Mouse (Mus musculus): ENCODE measurements around the gene Atp2b2. TPM values are rescaled to one million over a fixed set of nuclear protein-coding genes. Genes with fewer than 3 reads are reported as not detected.

Atp2b2 gene
- total RNA-seq, 1 experiment: 0.67 TPM

GRCm38 (mm10) chr6:113939442-113939841 lies 103.0 kb downstream of the Atp2b2 start:
- H3K9ac ChIP-seq (ENCODE audit: insufficient read depth, low read depth, low read length, poor library complexity, severe bottlenecking): no peak overlapping the region
- H3K36me3 ChIP-seq (ENCODE audit: control insufficient read depth, insufficient read depth, low read length, poor library complexity, severe bottlenecking): no peaks in the 10 kb centered on the region
- H3K27ac ChIP-seq (ENCODE audit: insufficient read depth, low read depth, low read length, poor library complexity, severe bottlenecking): no peak overlapping the region
- no peak overlapping the region for H3K4me3 ChIP-seq (ENCODE audit: insufficient read depth in 1 of 2, low read depth in 1 of 2, low read length in 2 of 2, poor library complexity in 1 of 2, severe bottlenecking in 1 of 2)
- no peaks in the 10 kb centered on the region for H3K9me3 ChIP-seq (ENCODE audit: control insufficient read depth, insufficient read depth, low read depth, low read length)
- TF ChIP-seq MAFK (IDR thresholded peaks at IDR 0.05; ENCODE audit: insufficient read depth, low read depth, low read length) (no peak), ZNF384 (IDR thresholded peaks at IDR 0.05; ENCODE audit: low read depth, low read length) (no peak), ZC3H11A (IDR thresholded peaks at IDR 0.05; ENCODE audit: borderline replicate concordance, low read depth, low read length) (no peak), CHD2 (IDR thresholded peaks at IDR 0.05; ENCODE audit: low read depth, low read length) (no peak), HCFC1 (IDR thresholded peaks at IDR 0.05; ENCODE audit: borderline replicate concordance, insufficient read depth, low read length) (no peak)
- in situ Hi-C loops (cut with MboI; ENCODE audit: low sequenced_read_pairs in 2 of 2, unreplicated experiment in 2 of 2): no loop called here
- no peaks in the 10 kb centered on the region for H3K4me1 ChIP-seq (ENCODE audit: control insufficient read depth in 2 of 2, insufficient read depth in 2 of 2, low read length in 2 of 2, poor library complexity in 1 of 2)
- no peak for DNase-seq (ENCODE audit: low read depth, low spot score)

GRCm38 (mm10) chr6:113936811-113937508 lies 105.5 kb downstream of the Atp2b2 start:
- H3K27ac ChIP-seq (ENCODE audit: insufficient read depth, low read depth, low read length, poor library complexity, severe bottlenecking): no peak overlapping the region
- H3K4me1 ChIP-seq (ENCODE audit: control insufficient read depth in 2 of 2, insufficient read depth in 2 of 2, low read length in 2 of 2, poor library complexity in 1 of 2): no peaks in the 10 kb centered on the region
- TF ChIP-seq ZNF384 (IDR thresholded peaks at IDR 0.05; ENCODE audit: low read depth, low read length) (no peak), CHD2 (IDR thresholded peaks at IDR 0.05; ENCODE audit: low read depth, low read length) (no peak), MAFK (IDR thresholded peaks at IDR 0.05; ENCODE audit: insufficient read depth, low read depth, low read length) (no peak), HCFC1 (IDR thresholded peaks at IDR 0.05; ENCODE audit: borderline replicate concordance, insufficient read depth, low read length) (no peak), ZC3H11A (IDR thresholded peaks at IDR 0.05; ENCODE audit: borderline replicate concordance, low read depth, low read length) (no peak)
- in situ Hi-C loops (cut with MboI; ENCODE audit: low sequenced_read_pairs in 2 of 2, unreplicated experiment in 2 of 2): no loop called here
- DNase-seq (ENCODE audit: low read depth, low spot score): no peak
- no peaks in the 10 kb centered on the region for H3K36me3 ChIP-seq (ENCODE audit: control insufficient read depth, insufficient read depth, low read length, poor library complexity, severe bottlenecking)
- no peak overlapping the region for H3K4me3 ChIP-seq (ENCODE audit: insufficient read depth in 1 of 2, low read depth in 1 of 2, low read length in 2 of 2, poor library complexity in 1 of 2, severe bottlenecking in 1 of 2)
- no peak overlapping the region for H3K9ac ChIP-seq (ENCODE audit: insufficient read depth, low read depth, low read length, poor library complexity, severe bottlenecking)
- no peaks in the 10 kb centered on the region for H3K9me3 ChIP-seq (ENCODE audit: control insufficient read depth, insufficient read depth, low read depth, low read length)

GRCm38 (mm10) chr6:113936111-113936510 lies 106.3 kb downstream of the Atp2b2 start:
- TF ChIP-seq ZC3H11A (IDR thresholded peaks at IDR 0.05; ENCODE audit: borderline replicate concordance, low read depth, low read length) (no peak), ZNF384 (IDR thresholded peaks at IDR 0.05; ENCODE audit: low read depth, low read length) (no peak), HCFC1 (IDR thresholded peaks at IDR 0.05; ENCODE audit: borderline replicate concordance, insufficient read depth, low read length) (no peak)
- H3K36me3 ChIP-seq (ENCODE audit: control insufficient read depth, insufficient read depth, low read length, poor library complexity, severe bottlenecking): no peaks in the 10 kb centered on the region
- H3K4me1 ChIP-seq (ENCODE audit: control insufficient read depth in 2 of 2, insufficient read depth in 2 of 2, low read length in 2 of 2, poor library complexity in 1 of 2): no peaks in the 10 kb centered on the region
- no peaks in the 10 kb centered on the region for H3K9me3 ChIP-seq (ENCODE audit: control insufficient read depth, insufficient read depth, low read depth, low read length)
- DNase-seq (ENCODE audit: low read depth, low spot score): no peak
- no peak overlapping the region for H3K27ac ChIP-seq (ENCODE audit: insufficient read depth, low read depth, low read length, poor library complexity, severe bottlenecking)
- no peak overlapping the region for H3K4me3 ChIP-seq (ENCODE audit: insufficient read depth in 1 of 2, low read depth in 1 of 2, low read length in 2 of 2, poor library complexity in 1 of 2, severe bottlenecking in 1 of 2)
- no peak overlapping the region for H3K9ac ChIP-seq (ENCODE audit: insufficient read depth, low read depth, low read length, poor library complexity, severe bottlenecking)
- in situ Hi-C loops (cut with MboI; ENCODE audit: low sequenced_read_pairs in 2 of 2, unreplicated experiment in 2 of 2): no loop called here

- no peak overlapping the region for H3K27ac ChIP-seq (ENCODE audit: insufficient read depth, low read depth, low read length, poor library complexity, severe bottlenecking)
- H3K9me3 ChIP-seq (ENCODE audit: control insufficient read depth, insufficient read depth, low read depth, low read length): no peaks in the 10 kb centered on the region
Measured at GRCm38 (mm10) chr6:113934692-113935091, 107.7 kb downstream of the Atp2b2 start.

More at GRCm38 (mm10) chr6:113934692-113935091, 107.7 kb downstream of the Atp2b2 start:
- TF ChIP-seq MAFK (IDR thresholded peaks at IDR 0.05; ENCODE audit: insufficient read depth, low read depth, low read length) (no peak), CHD2 (IDR thresholded peaks at IDR 0.05; ENCODE audit: low read depth, low read length) (no peak), ZNF384 (IDR thresholded peaks at IDR 0.05; ENCODE audit: low read depth, low read length) (no peak), HCFC1 (IDR thresholded peaks at IDR 0.05; ENCODE audit: borderline replicate concordance, insufficient read depth, low read length) (no peak), ZC3H11A (IDR thresholded peaks at IDR 0.05; ENCODE audit: borderline replicate concordance, low read depth, low read length) (no peak)
- in situ Hi-C loops (cut with MboI; ENCODE audit: low sequenced_read_pairs in 2 of 2, unreplicated experiment in 2 of 2): no loop called here
- Histone ChIP-seq H3K4me1 (ENCODE audit: control insufficient read depth in 2 of 2, insufficient read depth in 2 of 2, low read length in 2 of 2, poor library complexity in 1 of 2) (no peaks in the 10 kb centered on the region), H3K9ac (ENCODE audit: insufficient read depth, low read depth, low read length, poor library complexity, severe bottlenecking) (no peak overlapping the region), H3K4me3 (ENCODE audit: insufficient read depth in 1 of 2, low read depth in 1 of 2, low read length in 2 of 2, poor library complexity in 1 of 2, severe bottlenecking in 1 of 2) (no peak overlapping the region), H3K36me3 (ENCODE audit: control insufficient read depth, insufficient read depth, low read length, poor library complexity, severe bottlenecking) (no peaks in the 10 kb centered on the region)
- DNase-seq (ENCODE audit: low read depth, low spot score): no peak
